Mouse (Mus musculus) heart, embryonic 14.5 days (tissue): ENCODE measurements at regions not wholly inside any gene's neighbourhood (a gene's known extent, or its start where the extent isn't known, plus 50 kb on each side); places are given as distances from the start of the nearest gene placed in this dataset.

ENCODE experiments used
- ATAC-seq: fragments of 200-750 bp; cut with Nextera tagmentation; 2 replicates; pipeline ENCODE4 v1.8.0; 2017; ENCODE audit warnings: low read depth, moderate TSS enrichment; ENCODE audit not compliant: insufficient number of reproducible peaks, insufficient read depth, low FRiP score
- H3K27ac ChIP-seq, 2 experiments: fragments of 200-500 bp in 1 of 2; fragments of 300-500 bp in 1 of 2; sonication (generic) in 1 of 2; replicated peaks in 1 of 2; 2 replicates each; pipeline ENCODE4 v1.5.1; 2012 to 2014; ENCODE audit warnings: low read depth in 2 of 2, low read length in 2 of 2, control low read depth in 1 of 2, mild to moderate bottlenecking in 1 of 2, mixed read lengths in 1 of 2; ENCODE audit not compliant: control insufficient read depth in 1 of 2, insufficient read depth in 1 of 2
- H3K27me3 ChIP-seq: fragments of 300-500 bp; sonication (generic); 2 replicates; pipeline ENCODE4 v1.6.1; 2014; ENCODE audit warnings: mild to moderate bottlenecking, low read length, control low read depth; ENCODE audit not compliant: control insufficient read depth, insufficient read depth
- H3K36me3 ChIP-seq: fragments of 300-500 bp; sonication (generic); 2 replicates; pipeline ENCODE4 v1.6.1; 2014; ENCODE audit warnings: mild to moderate bottlenecking, control low read depth, low read length, mixed read lengths; ENCODE audit not compliant: control insufficient read depth, insufficient read depth
- H3K4me1 ChIP-seq, 2 experiments: fragments of 200-500 bp in 1 of 2; fragments of 300-500 bp in 1 of 2; sonication (generic) in 1 of 2; 2 replicates each; pipeline ENCODE4 v1.6.1; 2012 to 2014; ENCODE audit warnings: low read length in 2 of 2, control low read depth in 1 of 2, mixed read lengths in 1 of 2; ENCODE audit not compliant: control insufficient read depth in 2 of 2, insufficient read depth in 2 of 2
- H3K4me2 ChIP-seq: fragments of 300-500 bp; sonication (generic); 2 replicates; pipeline ENCODE4 v1.6.1; 2014; ENCODE audit warnings: mild to moderate bottlenecking, low read length
- H3K4me3 ChIP-seq, 2 experiments: fragments of 200-500 bp in 1 of 2; fragments of 300-500 bp in 1 of 2; sonication (generic) in 1 of 2; 2 replicates each; pipeline ENCODE4 v1.5.1; 2012 to 2014; ENCODE audit warnings: low read length in 2 of 2, mild to moderate bottlenecking in 2 of 2, control low read depth in 1 of 2, low read depth in 1 of 2, moderate library complexity in 1 of 2; ENCODE audit not compliant: control insufficient read depth in 1 of 2, insufficient read depth in 1 of 2
- H3K9ac ChIP-seq: fragments of 300-500 bp; sonication (generic); 2 replicates; pipeline ENCODE4 v1.6.1; 2014; ENCODE audit warnings: mild to moderate bottlenecking, low read length
- H3K9me3 ChIP-seq: fragments of 300-500 bp; sonication (generic); 2 replicates; pipeline ENCODE4 v1.6.1; 2016; ENCODE audit warnings: low read length, control low read depth; ENCODE audit not compliant: control insufficient read depth
- WGBS: fragments of 180-500 bp; shearing (Covaris S2); extraction: QIAGEN DNeasy Blood & Tissue Kit; methylation state at CpG from one replicate; pipeline ENCODE4 v1.1.7; 2014; 5-methylcytosine and 5-hydroxymethylcytosine counted together

DNA sequence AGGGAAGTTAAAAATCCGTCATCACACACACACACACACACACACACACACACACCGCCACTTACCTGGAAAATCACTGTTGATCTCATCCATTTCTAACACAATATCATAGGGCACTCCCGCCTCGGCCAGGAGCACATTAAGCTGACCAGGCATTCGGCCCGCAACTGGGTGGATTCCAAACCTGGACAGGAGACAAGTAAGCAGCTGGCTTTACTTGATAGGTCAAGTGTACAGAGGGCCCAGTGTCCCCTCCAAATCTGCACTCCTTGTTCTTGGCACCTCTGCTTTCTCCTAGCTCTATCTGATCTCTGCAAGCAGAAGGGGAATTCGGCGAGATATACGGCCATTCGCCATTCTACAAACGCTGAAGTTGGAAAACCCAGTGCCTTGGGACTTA lies 88.6 kb upstream of the Paip1 start:
- no peak overlapping the region for H3K4me3 ChIP-seq
- WGBS, result 91% methylated on average over 11 of the region's 11 CpGs
- no peak overlapping the region for H3K4me2 ChIP-seq
- no peak overlapping the region for H3K27ac ChIP-seq
- no peaks in the 10 kb centered on the region for H3K9me3 ChIP-seq
- ATAC-seq, result no peak
- H3K27me3 ChIP-seq, result no peaks in the 10 kb centered on the region
- peaks cover 74% of the 10 kb centered on the region for H3K36me3 ChIP-seq
- H3K9ac ChIP-seq, result no peak overlapping the region
- H3K4me1 ChIP-seq, result no peaks in the 10 kb centered on the region

DNA sequence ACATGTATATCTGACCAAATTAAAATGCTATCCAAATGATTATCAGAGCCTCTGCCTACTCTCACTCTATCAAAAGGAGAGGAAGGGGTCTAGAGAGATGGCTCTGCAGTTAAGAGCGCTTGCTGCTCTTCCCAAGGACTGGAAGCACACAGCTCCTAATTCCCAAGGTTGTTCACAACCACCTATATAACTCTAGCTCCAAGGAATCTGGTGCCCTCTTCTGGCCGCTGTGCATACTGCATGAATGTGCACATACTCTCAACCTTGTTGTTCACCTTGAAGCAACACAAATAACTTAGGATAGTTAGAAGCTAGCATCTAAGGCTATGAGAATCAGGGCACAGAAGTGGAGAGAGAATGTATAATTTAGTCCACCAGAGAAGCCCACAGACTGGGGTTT lies 86.6 kb upstream of the Paip1 start:
- peaks cover 66% of the 10 kb centered on the region for H3K36me3 ChIP-seq
- no peaks in the 10 kb centered on the region for H3K4me1 ChIP-seq
- H3K27me3 ChIP-seq, result no peaks in the 10 kb centered on the region
- no peaks in the 10 kb centered on the region for H3K9me3 ChIP-seq
- 32% methylated on average over 2 of the region's 2 CpGs for WGBS
- no peak overlapping the region for H3K4me3 ChIP-seq
- H3K27ac ChIP-seq, result no peak overlapping the region
- no peak overlapping the region for H3K4me2 ChIP-seq
- no peak overlapping the region for H3K9ac ChIP-seq
- ATAC-seq, result no peak

DNA sequence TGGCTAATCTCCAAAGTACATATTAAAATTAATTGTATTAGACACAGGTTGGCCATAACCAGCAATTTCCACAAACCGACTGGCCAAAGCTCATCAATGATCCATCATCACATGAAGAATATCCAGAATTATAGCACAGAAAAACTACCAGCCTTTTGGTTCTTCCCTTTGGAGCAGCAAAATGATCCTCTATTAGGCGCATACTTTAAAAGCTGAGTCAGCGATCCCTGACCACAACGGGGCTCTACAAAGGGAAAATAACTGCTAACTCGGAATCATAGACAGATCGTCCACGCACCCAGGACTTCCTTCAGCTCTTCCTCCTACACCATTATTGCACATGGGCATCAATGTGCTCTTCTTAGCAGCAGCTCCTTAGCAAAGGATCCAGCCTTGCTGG lies 85.6 kb upstream of the Paip1 start:
- Histone ChIP-seq H3K27ac (no peak overlapping the region), H3K9me3 (no peaks in the 10 kb centered on the region), H3K4me3 (no peak overlapping the region), H3K9ac (no peak overlapping the region), H3K27me3 (no peaks in the 10 kb centered on the region), H3K4me1 (no peaks in the 10 kb centered on the region), H3K36me3 (peaks cover 66% of the 10 kb centered on the region), H3K4me2 (no peak overlapping the region)
- WGBS, result 91% methylated on average over 7 of the region's 7 CpGs
- no peak for ATAC-seq

DNA sequence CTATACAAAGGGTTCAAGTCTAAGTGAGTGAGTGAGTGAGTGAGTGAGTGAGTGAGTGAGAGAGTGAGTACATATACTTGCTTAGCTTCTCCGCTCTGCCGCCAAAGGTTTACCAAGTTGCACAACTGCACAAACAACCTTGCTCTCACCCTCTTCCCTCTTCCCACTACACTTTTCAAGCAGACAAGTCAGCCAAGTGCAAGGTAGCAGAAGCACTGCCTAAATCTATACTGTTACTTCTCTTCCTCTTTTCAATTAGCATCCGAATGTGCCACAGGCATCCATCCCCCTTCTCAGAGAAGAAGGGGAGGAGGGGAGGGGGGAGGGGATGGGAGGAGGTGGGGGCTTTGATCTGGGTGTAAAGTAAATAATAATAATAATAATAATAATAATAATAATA lies 80.4 kb upstream of the Paip1 start:
- Histone ChIP-seq H3K4me1 (no peaks in the 10 kb centered on the region), H3K4me2 (no peak overlapping the region), H3K27me3 (no peaks in the 10 kb centered on the region), H3K36me3 (peaks cover 60% of the 10 kb centered on the region), H3K27ac (no peak overlapping the region), H3K4me3 (no peak overlapping the region), H3K9me3 (no peaks in the 10 kb centered on the region), H3K9ac (no peak overlapping the region)
- WGBS, result 93% methylated on average over 3 of the region's 3 CpGs
- no peak for ATAC-seq

DNA sequence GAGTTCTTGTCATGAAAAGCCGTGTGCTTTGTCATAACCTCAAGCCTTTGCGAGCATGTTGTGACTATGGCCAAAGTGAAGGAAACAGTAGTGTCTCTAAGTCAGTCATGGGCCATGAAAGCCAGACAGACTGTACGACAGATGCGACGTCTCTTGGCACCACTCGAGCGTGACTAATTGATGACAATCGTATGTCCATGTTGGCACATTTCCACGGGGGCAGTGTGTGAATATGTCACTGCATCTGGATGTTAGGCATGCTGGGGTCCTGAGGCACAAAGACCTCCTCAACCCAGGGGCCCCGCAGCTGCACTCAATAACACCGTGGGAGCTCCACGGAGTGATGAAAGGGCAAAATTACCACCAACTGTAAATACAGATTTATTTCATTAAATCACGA lies 77.1 kb upstream of the Paip1 start:
- no peak overlapping the region for H3K27ac ChIP-seq
- H3K27me3 ChIP-seq, result no peaks in the 10 kb centered on the region
- WGBS, result 79% methylated on average over 13 of the region's 13 CpGs
- H3K4me3 ChIP-seq, result no peak overlapping the region
- no peak overlapping the region for H3K9ac ChIP-seq
- no peak for ATAC-seq
- no peaks in the 10 kb centered on the region for H3K9me3 ChIP-seq
- H3K36me3 ChIP-seq, result peaks cover 79% of the 10 kb centered on the region
- no peak overlapping the region for H3K4me2 ChIP-seq
- H3K4me1 ChIP-seq, result no peaks in the 10 kb centered on the region

DNA sequence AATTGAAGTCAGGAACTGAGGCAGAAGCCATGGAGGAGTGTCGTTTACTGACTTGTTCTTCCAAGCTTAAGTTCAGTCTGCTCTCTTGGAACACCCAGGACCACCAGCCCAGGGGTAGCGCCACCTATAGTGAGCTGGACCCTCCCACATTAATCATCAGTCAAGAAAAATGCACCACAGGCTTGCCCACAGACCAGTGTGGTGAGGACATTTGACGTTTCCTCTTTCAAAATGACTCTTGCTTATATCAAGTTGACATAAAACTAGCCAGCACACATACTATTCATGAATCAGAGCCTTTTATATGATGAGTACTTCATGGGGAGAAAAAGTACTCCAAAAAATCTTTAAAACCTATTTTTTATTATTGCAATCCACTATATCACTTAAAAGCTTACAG lies 69.7 kb upstream of the Paip1 start:
- Histone ChIP-seq H3K9me3 (no peaks in the 10 kb centered on the region), H3K9ac (no peak overlapping the region), H3K4me2 (no peak overlapping the region), H3K36me3 (peaks cover 87% of the 10 kb centered on the region), H3K4me3 (no peak overlapping the region), H3K4me1 (no peaks in the 10 kb centered on the region), H3K27me3 (no peaks in the 10 kb centered on the region), H3K27ac (no peak overlapping the region)
- no peak for ATAC-seq
- WGBS, result 65% methylated on average over 3 of the region's 3 CpGs

DNA sequence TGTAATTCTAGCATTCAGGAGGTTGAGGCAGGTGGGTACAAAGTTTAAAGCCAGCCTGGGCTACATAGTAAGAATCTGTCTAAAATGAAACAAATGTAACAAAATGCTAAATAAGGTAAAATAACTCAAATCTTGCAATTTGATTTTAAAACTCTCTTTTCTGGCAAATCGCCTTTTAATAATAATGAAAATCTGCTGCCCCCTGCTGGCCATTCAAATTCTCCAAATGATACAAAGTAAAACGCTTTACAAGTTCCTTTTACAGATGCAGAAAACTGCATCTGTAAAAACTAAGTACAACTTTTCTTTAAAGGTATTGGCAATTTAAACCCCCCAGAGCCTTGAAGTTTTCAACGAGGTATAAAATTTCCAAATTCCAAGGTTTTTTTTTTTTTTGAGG lies 65.0 kb upstream of the Paip1 start:
- Histone ChIP-seq H3K27ac (no peak overlapping the region), H3K27me3 (no peaks in the 10 kb centered on the region), H3K4me3 (no peak overlapping the region), H3K9me3 (no peaks in the 10 kb centered on the region), H3K36me3 (peaks cover 81% of the 10 kb centered on the region), H3K4me2 (no peak overlapping the region), H3K4me1 (no peaks in the 10 kb centered on the region), H3K9ac (no peak overlapping the region)
- WGBS, result 52% methylated on average over 3 of the region's 3 CpGs
- ATAC-seq, result no peak

DNA sequence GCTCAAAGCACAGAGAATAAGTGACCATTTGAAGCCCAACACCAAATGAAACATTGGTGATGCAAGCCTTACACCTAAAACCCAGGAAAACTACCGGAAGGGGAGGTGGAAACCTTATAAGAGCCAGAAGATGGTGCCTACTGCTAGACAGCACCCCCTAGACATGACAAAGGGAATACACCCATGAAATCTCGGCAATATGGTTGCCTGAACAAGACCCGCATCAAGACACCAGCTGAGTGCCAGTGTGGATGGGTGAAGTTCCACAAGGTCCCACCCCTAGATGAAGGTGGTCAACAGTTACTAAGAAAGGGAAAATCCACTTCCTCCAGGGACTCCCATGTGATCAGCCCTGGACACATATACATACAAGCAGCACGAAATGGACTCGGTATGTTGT lies 64.2 kb upstream of the Paip1 start:
- H3K36me3 ChIP-seq, result peaks cover 85% of the 10 kb centered on the region
- no peaks in the 10 kb centered on the region for H3K27me3 ChIP-seq
- ATAC-seq, result no peak
- 88% methylated on average over 5 of the region's 5 CpGs for WGBS
- no peak overlapping the region for H3K27ac ChIP-seq
- H3K4me3 ChIP-seq, result no peak overlapping the region
- no peaks in the 10 kb centered on the region for H3K9me3 ChIP-seq
- no peak overlapping the region for H3K4me2 ChIP-seq
- H3K9ac ChIP-seq, result no peak overlapping the region
- no peaks in the 10 kb centered on the region for H3K4me1 ChIP-seq
